Mouse (Mus musculus): ENCODE results near the gene Pdhb. TPM values are rescaled to one million over a fixed set of nuclear protein-coding genes. Genes with fewer than 3 reads are reported as not detected.

Gene Pdhb
- 235 and 239 TPM in 2 replicates for polyA plus RNA-seq (2015; fragmentation: Nextera tagmentation; extraction: Ambion mirVana)

DNA sequence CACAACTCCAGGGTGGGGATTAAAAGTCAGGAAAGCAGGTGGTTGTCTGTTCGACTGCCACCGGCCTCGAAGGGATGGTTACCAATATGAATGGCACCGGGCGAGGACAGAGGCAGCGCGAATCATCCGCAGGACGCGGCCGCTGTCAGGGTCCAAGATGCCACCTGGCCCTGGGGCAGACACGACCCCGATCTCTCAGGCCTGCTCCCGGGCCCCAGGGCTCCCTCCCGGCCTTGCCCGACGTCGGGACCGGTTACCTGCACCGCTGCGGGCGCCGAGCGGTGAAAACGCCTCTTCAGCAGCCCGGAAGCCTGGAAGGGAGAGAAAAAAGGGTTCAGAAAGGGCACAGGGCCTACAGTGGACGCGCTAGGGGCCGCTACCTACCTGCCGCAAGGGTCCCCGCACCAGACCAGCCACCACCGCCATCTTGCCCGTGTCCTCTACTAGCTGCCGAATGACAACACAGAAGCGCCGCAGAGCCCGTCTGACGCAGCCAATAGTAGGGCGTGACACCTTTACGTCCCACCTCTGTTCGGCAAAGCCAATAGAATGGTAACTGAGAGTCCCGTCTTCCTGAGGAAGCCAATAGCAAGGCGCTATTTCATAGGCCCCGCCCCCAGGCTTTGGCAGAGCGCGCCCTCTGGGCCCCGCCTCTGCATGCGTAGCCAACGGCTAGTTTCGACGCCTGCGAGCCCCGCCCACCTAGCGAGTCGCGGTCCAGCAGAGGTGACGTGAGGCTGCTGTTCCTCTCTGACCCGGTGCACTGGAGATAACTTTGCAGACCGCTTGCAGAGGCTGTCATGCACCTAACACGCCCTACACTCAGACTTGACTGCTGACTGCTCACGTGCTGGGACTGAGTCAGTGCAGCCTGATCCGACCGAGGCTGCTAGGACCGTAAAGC is at the start of gene Pdhb:
Gene Pdhb, minus strand, starts transcription at position 519 of the 904 bp plus-strand sequence.
- peak within 1 kb of the TSS; percentile 99 for H3K4me3 ChIP-seq
- peak; percentile 100 for ATAC-seq (replicated peaks)
- WGBS = under 1% methylated on average over 64 of the region's 64 CpGs
- H3K27ac ChIP-seq (replicated peaks) = peak within 1 kb of the TSS; percentile 83
- H3K27me3 ChIP-seq = no peaks in the 10 kb centered on the region
- H3K4me1 ChIP-seq = peaks cover 13% of the 10 kb centered on the region
- peaks cover 29% of the 10 kb centered on the region for H3K36me3 ChIP-seq
- H3K9ac ChIP-seq (replicated peaks) = peak within 1 kb of the TSS; percentile 97
- peak within 1 kb of the TSS; percentile 65 for H3K4me2 ChIP-seq (replicated peaks)
- H3K9me3 ChIP-seq = no peaks in the 10 kb centered on the region

DNA sequence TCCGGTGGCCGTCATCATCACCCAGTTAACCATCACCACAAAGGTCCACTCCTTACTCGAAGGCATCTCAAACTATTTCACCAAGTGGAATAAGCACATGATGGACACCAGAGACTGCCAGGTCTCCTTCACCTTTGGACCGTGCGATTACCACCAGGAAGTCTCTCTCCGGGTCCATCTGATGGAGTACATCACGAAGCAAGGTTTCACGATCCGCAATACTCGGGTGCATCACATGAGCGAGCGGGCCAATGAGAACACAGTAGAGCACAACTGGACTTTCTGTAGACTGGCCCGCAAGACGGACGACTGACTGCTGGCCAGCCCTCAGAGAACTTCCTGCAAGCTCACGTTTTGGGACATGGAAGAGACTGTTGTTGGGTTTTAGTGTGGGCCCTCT is 49.7 kb upstream of the Pdhb start:
- Histone ChIP-seq H3K4me2 (replicated peaks) (no peak overlapping the region), H3K4me3 (no peak overlapping the region), H3K4me1 (peaks cover 19% of the 10 kb centered on the region), H3K9ac (replicated peaks) (no peak overlapping the region), H3K27ac (replicated peaks) (no peak overlapping the region), H3K27me3 (no peaks in the 10 kb centered on the region), H3K36me3 (peaks cover 7% of the 10 kb centered on the region), H3K9me3 (no peaks in the 10 kb centered on the region)
- WGBS = 96% methylated on average over 16 of the region's 16 CpGs
- no peak for ATAC-seq (replicated peaks)

DNA sequence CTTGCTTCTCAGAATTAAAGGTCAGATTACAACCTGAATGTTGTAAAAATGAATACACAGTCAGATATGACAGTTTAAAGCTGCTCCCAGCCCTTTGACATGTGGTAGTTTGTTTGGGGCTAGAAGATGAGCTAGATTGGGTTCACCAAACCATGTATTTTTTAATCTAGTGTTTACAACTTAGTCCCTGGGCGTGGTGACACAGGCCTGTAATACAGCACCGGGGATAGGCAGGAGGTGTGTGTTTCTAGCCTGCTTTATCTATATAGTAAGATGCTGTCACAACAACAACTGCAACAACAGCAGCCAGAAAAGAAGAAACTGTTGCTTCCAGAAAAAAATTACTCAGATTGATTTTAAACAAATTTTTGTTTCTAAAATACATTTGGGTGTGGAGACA is 48.1 kb upstream of the Pdhb start:
- Histone ChIP-seq H3K4me3 (no peak overlapping the region), H3K27ac (replicated peaks) (no peak overlapping the region), H3K36me3 (peaks cover 7% of the 10 kb centered on the region), H3K9me3 (no peaks in the 10 kb centered on the region), H3K4me1 (peaks cover 26% of the 10 kb centered on the region), H3K9ac (replicated peaks) (no peak overlapping the region), H3K4me2 (replicated peaks) (no peak overlapping the region), H3K27me3 (no peaks in the 10 kb centered on the region)
- 95% methylated on average over 2 of the region's 2 CpGs for WGBS
- no peak for ATAC-seq (replicated peaks)

DNA sequence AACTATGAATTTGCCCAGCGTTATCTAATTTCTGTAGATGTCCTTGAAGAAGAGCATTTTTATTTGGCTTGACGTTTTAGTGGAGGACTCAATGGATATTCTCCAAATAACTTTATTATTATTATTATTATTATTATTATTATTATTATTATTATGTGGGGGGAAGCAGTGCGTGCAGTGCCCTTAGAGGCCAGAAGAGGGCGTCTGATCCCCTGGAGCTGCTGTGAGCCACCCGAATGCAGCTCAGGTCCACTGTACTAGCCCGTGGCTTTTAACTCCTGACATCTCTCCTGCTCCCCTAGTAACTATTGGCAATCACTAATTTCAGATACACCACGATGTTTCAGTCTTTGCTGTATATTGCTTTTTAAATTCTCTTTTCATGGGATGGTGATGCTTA is 47.5 kb upstream of the Pdhb start:
- H3K36me3 ChIP-seq = peaks cover 7% of the 10 kb centered on the region
- 61% methylated on average over 7 of the region's 7 CpGs for WGBS
- no peaks in the 10 kb centered on the region for H3K27me3 ChIP-seq
- no peak overlapping the region for H3K9ac ChIP-seq (replicated peaks)
- no peak overlapping the region for H3K4me3 ChIP-seq
- no peaks in the 10 kb centered on the region for H3K9me3 ChIP-seq
- ATAC-seq (replicated peaks) = no peak
- H3K4me2 ChIP-seq (replicated peaks) = no peak overlapping the region
- no peak overlapping the region for H3K27ac ChIP-seq (replicated peaks)
- peaks cover 32% of the 10 kb centered on the region for H3K4me1 ChIP-seq

DNA sequence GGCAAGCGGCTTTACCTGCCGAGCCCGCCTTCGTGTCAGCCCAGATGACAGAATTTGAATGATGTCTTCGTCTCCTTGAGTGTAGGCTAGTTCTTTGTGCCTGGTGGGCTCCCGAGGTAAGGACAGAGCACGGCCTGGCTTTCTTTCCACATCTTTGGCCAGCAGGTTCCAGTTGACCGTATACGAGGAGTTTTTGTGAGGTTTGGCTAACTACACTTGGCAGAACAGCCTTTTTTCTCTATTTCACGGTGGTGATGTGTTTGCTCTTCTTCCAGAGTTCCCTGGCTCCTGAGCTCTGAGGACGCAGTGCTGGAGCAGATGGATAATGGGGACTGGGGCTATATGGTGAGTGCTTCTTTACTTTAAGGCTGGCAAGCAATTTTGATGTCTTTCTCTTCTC is 47.1 kb upstream of the Pdhb start:
- Histone ChIP-seq H3K4me3 (no peak overlapping the region), H3K4me2 (replicated peaks) (no peak overlapping the region), H3K27ac (replicated peaks) (no peak overlapping the region), H3K4me1 (peaks cover 37% of the 10 kb centered on the region), H3K36me3 (peaks cover 7% of the 10 kb centered on the region), H3K27me3 (no peaks in the 10 kb centered on the region), H3K9me3 (no peaks in the 10 kb centered on the region), H3K9ac (replicated peaks) (no peak overlapping the region)
- WGBS = 49% methylated on average over 11 of the region's 11 CpGs
- ATAC-seq (replicated peaks) = no peak

DNA sequence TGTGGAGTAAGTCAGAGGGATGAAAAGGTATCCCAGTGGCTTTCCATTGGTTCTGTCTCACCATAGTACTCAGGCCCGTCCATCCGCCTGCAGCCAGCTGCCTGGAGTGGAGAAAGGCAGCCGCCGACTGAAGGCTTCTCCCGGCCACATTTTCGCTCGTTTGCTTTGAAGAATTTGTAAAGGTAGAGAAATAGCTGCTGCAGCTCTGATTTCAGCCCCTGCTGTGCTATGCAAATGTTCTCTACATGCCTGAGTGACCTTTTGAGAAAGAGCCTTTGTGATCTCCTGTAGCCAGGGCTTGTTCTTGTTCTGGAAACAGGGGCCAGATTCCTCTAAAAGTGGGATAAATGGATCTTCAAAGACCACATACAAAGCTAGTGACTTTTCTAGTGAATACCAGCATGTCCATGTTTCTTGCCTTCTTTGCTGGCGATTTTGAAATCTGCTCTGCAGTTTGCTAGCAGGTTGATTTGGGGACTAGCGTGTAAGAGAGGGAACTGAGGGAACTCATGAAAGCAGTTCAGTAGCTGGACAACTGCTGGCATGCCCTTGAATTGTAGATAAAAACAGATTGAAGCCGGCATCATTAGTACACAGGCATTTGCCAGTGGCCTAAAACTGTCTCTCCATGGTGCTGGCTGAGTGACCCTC is 46.0 kb upstream of the Pdhb start:
- Histone ChIP-seq H3K27ac (replicated peaks) (peak overlapping the region; percentile 50), H3K9ac (replicated peaks) (no peak overlapping the region), H3K4me1 (peaks cover 40% of the 10 kb centered on the region), H3K9me3 (no peaks in the 10 kb centered on the region), H3K4me2 (replicated peaks) (peak overlapping the region; percentile 7), H3K4me3 (no peak overlapping the region), H3K36me3 (peaks cover 7% of the 10 kb centered on the region), H3K27me3 (no peaks in the 10 kb centered on the region)
- 6% methylated on average over 10 of the region's 10 CpGs for WGBS
- ATAC-seq (replicated peaks) = peak; percentile 1; the same call in 1 of the 2 replicates

DNA sequence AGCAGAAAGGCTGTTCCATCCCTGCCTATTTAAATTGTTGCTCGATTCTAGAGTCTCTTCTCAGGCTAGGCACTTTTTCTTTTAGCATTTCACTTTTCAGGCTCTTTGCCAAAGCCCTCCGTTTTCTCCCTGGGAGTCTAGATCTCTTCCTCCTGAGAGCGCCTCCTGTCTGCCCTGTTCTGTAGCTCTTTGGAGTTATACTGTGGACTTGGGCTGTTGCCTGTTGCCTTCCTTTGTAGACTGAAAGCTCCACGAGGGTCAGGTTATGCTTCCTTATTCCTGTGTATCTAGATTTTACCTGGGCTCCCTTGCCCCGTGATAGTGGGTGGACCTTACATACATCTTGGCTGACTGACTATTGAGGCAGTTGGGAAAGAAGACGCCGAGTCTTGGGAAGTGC is 45.4 kb upstream of the Pdhb start:
- Histone ChIP-seq H3K27ac (replicated peaks) (peak overlapping the region; percentile 50), H3K9ac (replicated peaks) (no peak overlapping the region), H3K27me3 (no peaks in the 10 kb centered on the region), H3K4me2 (replicated peaks) (peak overlapping the region; percentile 7), H3K4me1 (peaks cover 42% of the 10 kb centered on the region), H3K9me3 (no peaks in the 10 kb centered on the region), H3K36me3 (peaks cover 7% of the 10 kb centered on the region), H3K4me3 (no peak overlapping the region)
- 18% methylated on average over 7 of the region's 7 CpGs for WGBS
- no peak for ATAC-seq (replicated peaks)

DNA sequence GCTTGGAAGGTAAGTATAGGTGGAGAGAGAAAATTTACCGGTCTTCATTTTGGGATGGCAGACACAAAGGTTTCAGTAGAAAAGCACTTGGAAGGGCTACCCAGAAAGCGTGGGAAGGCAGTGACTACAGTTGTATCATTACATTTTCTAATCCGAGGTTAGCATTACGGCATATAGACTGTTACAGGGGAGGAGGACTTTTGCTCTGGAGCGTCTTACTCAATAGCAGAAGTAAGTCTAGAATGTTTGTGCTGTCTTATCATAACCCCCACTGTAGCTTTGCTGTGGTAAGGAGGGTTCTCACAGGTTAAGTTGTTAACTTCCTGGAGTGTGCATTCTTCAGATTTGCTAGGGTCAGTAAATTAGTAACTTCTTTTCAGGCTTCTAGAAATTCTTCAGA is 43.3 kb upstream of the Pdhb start:
- Histone ChIP-seq H3K4me3 (peak overlapping the region; percentile 62), H3K4me2 (replicated peaks) (peak overlapping the region; percentile 65), H3K9me3 (no peaks in the 10 kb centered on the region), H3K36me3 (no peaks in the 10 kb centered on the region), H3K27ac (replicated peaks) (no peak overlapping the region), H3K27me3 (no peaks in the 10 kb centered on the region), H3K4me1 (peaks cover 42% of the 10 kb centered on the region), H3K9ac (replicated peaks) (no peak overlapping the region)
- no peak for ATAC-seq (replicated peaks)
- 52% methylated on average over 5 of the region's 5 CpGs for WGBS

DNA sequence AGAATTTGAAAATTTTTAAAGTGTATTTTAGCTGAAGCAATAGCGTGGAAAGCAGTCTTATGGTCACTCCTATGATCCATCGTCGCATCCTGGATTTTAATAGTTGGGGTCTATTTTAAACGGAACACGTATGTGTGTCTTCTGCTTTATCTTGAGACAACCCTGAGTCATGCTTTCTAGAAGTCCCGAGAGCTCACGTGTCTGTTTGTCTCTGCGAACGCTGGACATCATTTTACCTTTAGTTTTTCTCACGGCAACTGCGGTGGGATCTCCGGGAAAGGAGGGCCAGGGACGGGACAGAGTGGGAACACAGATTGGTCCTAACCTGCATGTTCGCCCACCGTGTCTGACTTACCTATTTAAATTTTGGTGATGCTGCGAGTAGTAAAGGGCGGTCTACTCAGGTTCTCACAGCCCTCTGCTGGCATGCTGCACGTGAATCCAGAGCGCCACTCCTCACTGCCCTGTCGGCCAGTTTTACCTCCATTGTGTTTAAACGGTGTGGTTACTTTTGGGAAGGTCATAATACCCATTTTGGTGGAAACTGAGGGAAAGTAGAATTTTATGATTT is 42.5 kb upstream of the Pdhb start:
- H3K9ac ChIP-seq (replicated peaks) = 0 out of 2 replicates have a peak overlapping the region, but pooled peaks have one; percentile 18
- no peaks in the 10 kb centered on the region for H3K36me3 ChIP-seq
- no peaks in the 10 kb centered on the region for H3K27me3 ChIP-seq
- H3K27ac ChIP-seq (replicated peaks) = no peak overlapping the region
- 13% methylated on average over 21 of the region's 21 CpGs for WGBS
- H3K4me3 ChIP-seq = peak overlapping the region; percentile 62
- peak overlapping the region; percentile 65 for H3K4me2 ChIP-seq (replicated peaks)
- no peaks in the 10 kb centered on the region for H3K9me3 ChIP-seq
- peaks cover 42% of the 10 kb centered on the region for H3K4me1 ChIP-seq
- ATAC-seq (replicated peaks) = no peak

DNA sequence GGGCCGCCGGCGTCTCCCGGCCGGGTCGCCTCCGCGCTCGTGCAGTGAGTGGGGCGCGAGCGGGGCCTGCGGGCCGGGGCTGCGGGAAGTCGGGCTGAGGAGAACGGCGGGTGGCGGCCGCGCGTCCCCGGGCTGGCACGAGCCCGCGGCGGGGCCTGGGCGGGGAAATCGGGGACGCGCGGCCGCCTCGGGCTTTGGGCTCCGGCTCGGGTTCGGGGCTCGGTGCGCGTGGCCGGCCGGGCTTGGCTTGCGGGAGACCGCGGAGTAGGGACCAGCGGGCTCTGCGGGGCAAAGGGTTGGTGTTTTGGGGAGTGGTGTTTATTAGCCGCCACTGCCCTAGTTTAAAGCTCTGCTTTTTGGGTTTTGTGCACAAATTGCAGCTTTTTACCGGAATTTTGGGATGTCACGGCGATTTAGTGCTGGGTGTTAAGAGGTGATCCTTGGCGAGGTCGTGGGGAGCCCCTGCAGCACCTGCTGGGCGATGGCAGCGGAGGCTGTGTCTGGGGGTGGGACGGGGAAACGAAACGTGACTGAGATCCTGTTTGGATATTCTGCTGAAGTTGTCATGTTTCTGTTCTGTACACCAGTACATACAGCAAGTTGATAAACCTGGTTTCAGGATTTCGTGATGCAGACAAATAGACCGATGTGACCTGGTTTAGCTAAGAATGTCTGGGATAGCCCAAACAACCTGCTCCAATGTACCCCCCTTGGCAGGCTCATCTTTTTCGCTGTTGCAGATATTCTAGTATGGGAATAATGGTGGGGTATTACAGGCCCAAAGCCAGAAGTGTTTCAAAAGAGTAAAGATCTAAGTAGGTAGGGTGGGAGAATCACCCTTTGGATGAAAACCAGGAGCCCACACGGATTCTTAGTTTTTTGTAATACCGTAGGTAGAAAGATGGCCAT is 41.7 kb upstream of the Pdhb start:
- peak; percentile 77 for ATAC-seq (replicated peaks)
- WGBS = 2% methylated on average over 63 of the region's 63 CpGs
- Histone ChIP-seq H3K27me3 (no peaks in the 10 kb centered on the region), H3K9ac (replicated peaks) (peak overlapping the region; percentile 83), H3K4me2 (replicated peaks) (peak overlapping the region; percentile 65), H3K4me1 (peaks cover 40% of the 10 kb centered on the region), H3K4me3 (peak overlapping the region; percentile 62), H3K36me3 (no peaks in the 10 kb centered on the region), H3K27ac (replicated peaks) (peak overlapping the region; percentile 94), H3K9me3 (no peaks in the 10 kb centered on the region)

DNA sequence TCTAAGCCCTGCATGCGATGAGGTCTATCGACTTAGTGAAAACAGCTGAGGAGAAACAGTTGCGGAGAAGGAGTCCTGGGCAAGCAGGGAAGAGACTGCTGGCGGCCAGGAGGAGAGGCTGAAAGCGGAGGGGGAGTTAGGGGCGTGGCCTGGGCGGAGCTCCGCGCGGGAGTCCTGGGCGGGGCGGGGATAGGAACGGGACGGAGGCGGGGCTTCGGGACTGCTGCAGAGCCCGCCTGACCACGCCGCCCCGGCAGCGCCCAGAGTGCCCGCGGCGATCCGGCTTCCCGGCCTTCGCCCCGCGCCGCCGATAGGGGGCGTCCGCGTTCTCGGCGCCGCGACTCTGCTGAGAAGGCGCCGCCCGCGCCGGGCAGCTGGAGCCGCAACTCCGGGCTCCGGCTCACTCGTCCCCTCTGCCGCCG is 41.0 kb upstream of the Pdhb start, which contains the start of gene Kctd6:
Gene Kctd6, plus strand, starts transcription at position 338 of the 422 bp plus-strand sequence.
- H3K36me3 ChIP-seq = no peaks in the 10 kb centered on the region
- WGBS = 0% methylated on average over 43 of the region's 49 CpGs

More for the DNA sequence above, 41.0 kb upstream of the Pdhb start, which contains the start of gene Kctd6:
- peaks cover 44% of the 10 kb centered on the region for H3K4me1 ChIP-seq
- H3K4me3 ChIP-seq = peak within 1 kb of the TSS; percentile 62
- H3K27me3 ChIP-seq = no peaks in the 10 kb centered on the region
- H3K9ac ChIP-seq (replicated peaks) = peak within 1 kb of the TSS; percentile 83
- peak; percentile 94 for ATAC-seq (replicated peaks)
- peak within 1 kb of the TSS; percentile 94 for H3K27ac ChIP-seq (replicated peaks)
- H3K4me2 ChIP-seq (replicated peaks) = peak within 1 kb of the TSS; percentile 65
- H3K9me3 ChIP-seq = no peaks in the 10 kb centered on the region

All from forebrain, embryonic 15.5 days (tissue).